Mouse (Mus musculus) CH12.LX (cell line): ENCODE results near the gene Slc22a2. TPM values are rescaled to one million over a fixed set of nuclear protein-coding genes. Genes with fewer than 3 reads are reported as not detected.

Source experiments
- DNase-seq: peaks from one replicate; pipeline ENCODE4 v3.0.0-alpha.2; 2013; ENCODE audit errors: extremely low read depth
- H3K27ac ChIP-seq: 2 replicates; pipeline ENCODE4 v1.5.1; 2012; ENCODE audit warnings: low read depth, mild to moderate bottlenecking, control low read depth, moderate library complexity; ENCODE audit not compliant: insufficient read depth
- H3K27me3 ChIP-seq: replicated peaks from 2 replicates; pipeline ENCODE3; 2012; ENCODE audit warnings: inconsistent platforms
- H3K36me3 ChIP-seq, 2 experiments: replicated peaks in 1 of 2; 2 replicates each; pipeline versions ENCODE3 to v1.6.1; 2012; ENCODE audit warnings: inconsistent platforms in 1 of 2, low read length in 1 of 2, mild to moderate bottlenecking in 1 of 2, mixed read lengths in 1 of 2, moderate library complexity in 1 of 2; ENCODE audit not compliant: control insufficient read depth in 1 of 2, insufficient read depth in 1 of 2
- H3K4me1 ChIP-seq, 2 experiments: 2 replicates each; pipeline ENCODE4 v1.6.1; 2012; ENCODE audit warnings: inconsistent platforms in 1 of 2, moderate library complexity in 1 of 2; ENCODE audit not compliant: insufficient read depth in 2 of 2, control insufficient read depth in 1 of 2
- H3K4me2 ChIP-seq: 2 replicates; pipeline ENCODE4 v1.6.1; 2012; ENCODE audit warnings: low read depth, mild to moderate bottlenecking, control low read depth; ENCODE audit not compliant: poor library complexity, insufficient read depth, severe bottlenecking
- H3K4me3 ChIP-seq, 3 experiments: fragments of 150-350 bp in 1 of 3; sonication (generic) in 1 of 3; replicated peaks in 1 of 3; 2 replicates each; pipeline versions ENCODE3 to v1.5.1; 2011 to 2012; ENCODE audit warnings: low read depth in 2 of 3, low read length in 2 of 3, mild to moderate bottlenecking in 2 of 3, moderate library complexity in 2 of 3, control low read depth in 1 of 3, improper control_type of control experiment in 1 of 3, inconsistent platforms in 1 of 3, mixed read lengths in 1 of 3; ENCODE audit not compliant: poor library complexity in 1 of 3
- H3K79me2 ChIP-seq: replicated peaks from 2 replicates; pipeline ENCODE4 v1.6.1; 2012; ENCODE audit warnings: mild to moderate bottlenecking, moderate library complexity; ENCODE audit not compliant: control insufficient read depth, poor library complexity, insufficient read depth, severe bottlenecking; ENCODE audit errors: extremely low read depth
- H3K9ac ChIP-seq: 2 replicates; pipeline ENCODE4 v1.6.1; 2012; ENCODE audit warnings: low read depth, mild to moderate bottlenecking, control low read depth, moderate library complexity; ENCODE audit not compliant: insufficient read depth
- H3K9me3 ChIP-seq: replicated peaks from 2 replicates; pipeline ENCODE3; 2012; ENCODE audit warnings: low read length, inconsistent platforms, mixed read lengths
- BHLHE40 ChIP-seq: IDR thresholded peaks from 2 replicates; pipeline ENCODE4 v1.6.1; 2011; ENCODE audit warnings: mild to moderate bottlenecking, low read depth, low read length, improper control_type of control experiment
- CHD1 ChIP-seq: IDR thresholded peaks from 2 replicates; pipeline ENCODE4 v1.6.1; 2012; ENCODE audit warnings: low read depth, low read length, improper control_type of control experiment, inconsistent platforms
- E2F4 ChIP-seq: IDR thresholded peaks from 2 replicates; pipeline ENCODE4 v1.6.1; 2011; ENCODE audit warnings: low read depth, low read length, improper control_type of control experiment; ENCODE audit not compliant: insufficient replicate concordance
- ELF1 ChIP-seq: IDR thresholded peaks from 2 replicates; pipeline ENCODE4 v1.6.1; 2014; ENCODE audit warnings: low read depth, mild to moderate bottlenecking, inconsistent platforms, low read length, improper control_type of control experiment
- EP300 ChIP-seq: IDR thresholded peaks from 2 replicates; pipeline ENCODE4 v1.6.1; 2011; ENCODE audit warnings: low read length, improper control_type of control experiment
- ETS1 ChIP-seq: conservative IDR thresholded peaks from 2 replicates; pipeline ENCODE4 v1.6.1; 2012; ENCODE audit warnings: low read depth, mild to moderate bottlenecking, inconsistent platforms, low read length, improper control_type of control experiment, moderate library complexity
- IRF4 ChIP-seq: IDR thresholded peaks from 2 replicates; pipeline ENCODE4 v1.6.1; 2014; ENCODE audit warnings: low read depth, mild to moderate bottlenecking, inconsistent platforms, low read length, improper control_type of control experiment
- MAFK ChIP-seq: IDR thresholded peaks from 2 replicates; pipeline ENCODE4 v1.6.1; 2011; ENCODE audit warnings: low read length, improper control_type of control experiment; ENCODE audit not compliant: insufficient replicate concordance
- MAX ChIP-seq: IDR thresholded peaks from 2 replicates; pipeline ENCODE4 v1.6.1; 2011; ENCODE audit warnings: low read length, improper control_type of control experiment
- MAZ ChIP-seq: IDR thresholded peaks from 2 replicates; pipeline ENCODE4 v1.6.1; 2012; ENCODE audit warnings: low read depth, mild to moderate bottlenecking, inconsistent platforms, low read length, improper control_type of control experiment, moderate library complexity
- MEF2A ChIP-seq: IDR thresholded peaks from 2 replicates; pipeline ENCODE4 v1.6.1; 2014; ENCODE audit warnings: low read depth, mild to moderate bottlenecking, inconsistent platforms, low read length, improper control_type of control experiment, borderline replicate concordance
- NRF1 ChIP-seq: IDR thresholded peaks from 2 replicates; pipeline ENCODE4 v1.6.1; 2014; ENCODE audit warnings: low read depth, mild to moderate bottlenecking, inconsistent platforms, low read length, improper control_type of control experiment, moderate library complexity
- PAX5 ChIP-seq: IDR thresholded peaks from 2 replicates; pipeline ENCODE4 v1.6.1; 2012; ENCODE audit warnings: low read length, inconsistent platforms, mixed read lengths
- POLR2A ChIP-seq: IDR thresholded peaks from 2 replicates; pipeline ENCODE4 v1.6.1; 2011; ENCODE audit warnings: low read depth, mild to moderate bottlenecking, improper control_type of control experiment, low read length
- POLR2AphosphoS2 ChIP-seq: IDR thresholded peaks from 2 replicates; pipeline ENCODE4 v1.6.1; 2011; ENCODE audit warnings: low read depth, low read length, improper control_type of control experiment
- RAD21 ChIP-seq: IDR thresholded peaks from 2 replicates; pipeline ENCODE4 v1.6.1; 2011; ENCODE audit warnings: low read depth, mild to moderate bottlenecking, low read length, improper control_type of control experiment, moderate library complexity
- SMC3 ChIP-seq: IDR thresholded peaks from 2 replicates; pipeline ENCODE4 v1.6.1; 2011; ENCODE audit warnings: low read depth, low read length, improper control_type of control experiment
- TBP ChIP-seq: conservative IDR thresholded peaks from 2 replicates; pipeline ENCODE4 v1.6.1; 2011; ENCODE audit warnings: low read depth, low read length, improper control_type of control experiment
- TCF12 ChIP-seq: IDR thresholded peaks from 2 replicates; pipeline ENCODE4 v1.6.1; 2014; ENCODE audit warnings: low read depth, mild to moderate bottlenecking, inconsistent platforms, low read length, improper control_type of control experiment
- UBTF ChIP-seq: IDR thresholded peaks from 2 replicates; pipeline ENCODE4 v1.6.1; 2012; ENCODE audit warnings: low read depth, mild to moderate bottlenecking, inconsistent platforms, low read length, improper control_type of control experiment, moderate library complexity
- USF1 ChIP-seq: IDR thresholded peaks from 2 replicates; pipeline ENCODE4 v1.6.1; 2014; ENCODE audit warnings: low read depth, mild to moderate bottlenecking, inconsistent platforms, low read length, improper control_type of control experiment
- USF2 ChIP-seq: conservative IDR thresholded peaks from 2 replicates; pipeline ENCODE4 v1.6.1; 2011; ENCODE audit warnings: low read depth, low read length, improper control_type of control experiment
- ZC3H11A ChIP-seq: IDR thresholded peaks from 2 replicates; pipeline ENCODE4 v1.6.1; 2012; ENCODE audit warnings: low read depth, mild to moderate bottlenecking, inconsistent platforms, low read length, improper control_type of control experiment
- ZNF384 ChIP-seq: IDR thresholded peaks from 2 replicates; pipeline ENCODE4 v1.6.1; 2012; ENCODE audit warnings: low read depth, low read length, improper control_type of control experiment, inconsistent platforms
- dilution Hi-C: fragments of 300-500 bp; cut with MboI; formaldehyde crosslinking; loops from 2 replicates; pipeline ENCODE4 v1.14.3; 2020; ENCODE audit warnings: low sequenced_read_pairs; ENCODE audit not compliant: extremely low pct_unique_long_range_greater_than_20kb, extremely low pct_ligation_motif_present
- in situ Hi-C: fragments of 300-500 bp; cut with MboI; formaldehyde crosslinking; loops from 3 replicates; pipeline ENCODE4 v1.14.3; 2019; ENCODE audit warnings: low sequenced_read_pairs, low pct_ligation_motif_present, low pct_unique_long_range_greater_than_20kb, mixed read lengths
- polyA plus RNA-seq: library from polyadenylated mRNA; unstranded; fragments of >175 nt; gene quantifications from 2 replicates; pipeline ENCODE4 v1.2.1, GENCODE M21; 2012; ENCODE audit warnings: low read depth; ENCODE audit not compliant: insufficient read length
- total RNA-seq, 2 experiments: library from RNA; depleted of rRNA; stranded (reverse); fragments of 300-350 nt in 1 of 2; fragments of >200 nt in 1 of 2; gene quantifications; 2 replicates each; pipeline ENCODE4 v1.2.3; 2012 to 2014

Slc22a2 gene
- total and polyA plus RNA-seq, 3 experiments: not detected

DNA sequence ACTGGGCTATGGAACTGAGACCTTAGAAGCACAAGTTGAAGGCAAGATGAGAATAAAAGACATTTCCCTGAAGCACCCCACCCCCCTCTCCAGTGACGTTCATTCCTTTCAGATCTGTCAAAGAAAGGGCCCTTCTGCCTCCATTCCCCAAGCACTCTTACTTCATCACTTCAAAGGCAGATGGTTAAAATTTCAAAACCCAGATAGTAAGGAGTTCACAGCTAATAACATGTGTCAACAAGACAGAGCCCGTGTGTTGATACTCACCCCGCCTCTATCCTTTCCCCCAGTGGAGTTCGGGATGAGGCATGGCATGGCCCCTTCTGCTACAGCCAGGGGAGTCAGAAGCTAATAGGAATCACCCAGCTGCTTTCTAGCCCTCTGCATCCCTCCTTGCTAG is 31.5 kb downstream of the Slc22a2 start:
- no peaks in the 10 kb centered on the region for H3K79me2 ChIP-seq
- TF ChIP-seq RAD21: no peak
- TF ChIP-seq ZC3H11A: no peak
- no peak for TF ChIP-seq PAX5
- TF ChIP-seq USF1: no peak
- no peak for TF ChIP-seq MEF2A
- no peak for TF ChIP-seq TCF12
- no peak for TF ChIP-seq ETS1
- TF ChIP-seq USF2: no peak
- TF ChIP-seq ZNF384: no peak
- no peak for TF ChIP-seq BHLHE40
- TF ChIP-seq TBP: no peak
- TF ChIP-seq MAZ: no peak
- TF ChIP-seq POLR2AphosphoS2: no peak
- no peak for TF ChIP-seq MAX
- no peak for TF ChIP-seq UBTF
- no peak for TF ChIP-seq ELF1
- no peak for TF ChIP-seq NRF1
- TF ChIP-seq, all 38 proteins: peak for 0
- Histone ChIP-seq H3K9ac (no peak overlapping the region), H3K9me3 (no peaks in the 10 kb centered on the region), H3K4me3 (no peak overlapping the region), H3K4me2 (no peak overlapping the region), H3K4me1 (peaks cover 3 to 4% of the 10 kb centered on the region in 2 experiments; a peak in 1 of 4 replicates), H3K36me3 (no peaks in the 10 kb centered on the region), H3K27ac (no peak overlapping the region), H3K27me3 (no peaks in the 10 kb centered on the region)
- DNase-seq: no peak
- dilution Hi-C loops (no loop called here), in situ Hi-C loops (no loop called here)

DNA sequence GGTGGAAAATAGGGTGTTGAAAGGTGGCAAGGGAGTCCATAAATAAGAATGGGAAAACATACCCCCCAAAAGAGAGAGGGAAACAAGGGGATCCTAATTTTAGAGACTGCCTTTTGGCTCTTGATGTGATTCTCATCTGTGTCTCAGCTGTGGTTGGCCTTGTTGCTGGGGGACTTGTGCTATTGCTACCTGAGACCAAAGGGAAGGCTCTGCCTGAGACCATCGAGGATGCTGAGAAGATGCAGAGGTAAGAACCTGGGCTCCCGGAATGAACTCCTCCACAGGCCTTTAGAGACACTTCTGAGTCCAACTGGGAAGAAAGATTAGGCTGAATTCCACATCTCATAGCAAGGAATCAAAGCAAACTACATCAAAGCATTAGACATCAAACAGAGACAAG is 35.7 kb downstream of the Slc22a2 start:
- H3K9me3 ChIP-seq: peaks cover under 1% of the 10 kb centered on the region
- TF ChIP-seq UBTF (no peak), MAX (no peak), ZC3H11A (no peak), CHD1 (no peak), POLR2A (no peak), SMC3 (no peak), MAFK (no peak), MAZ (no peak), TCF12 (no peak), USF2 (no peak), E2F4 (no peak), EP300 (no peak), NRF1 (no peak), MEF2A (no peak), IRF4 (no peak)
- no peak overlapping the region for H3K9ac ChIP-seq
- no peaks in the 10 kb centered on the region for H3K79me2 ChIP-seq
- H3K4me1 ChIP-seq: peaks cover 2 to 3% of the 10 kb centered on the region in 2 experiments; a peak in 1 of 4 replicates
- no peak overlapping the region for H3K4me3 ChIP-seq
- no peaks in the 10 kb centered on the region for H3K36me3 ChIP-seq
- H3K27me3 ChIP-seq: no peaks in the 10 kb centered on the region
- dilution Hi-C loops (no loop called here), in situ Hi-C loops (no loop called here)
- no peak for DNase-seq
- H3K27ac ChIP-seq: no peak overlapping the region
- H3K4me2 ChIP-seq: no peak overlapping the region
